Mouse (Mus musculus): Measurements from ENCODE around the gene Ifitm10.
A peak's percentile ranks its signal among the peaks of the same experiment; 100 is the strongest.

Ifitm10 gene

DNA sequence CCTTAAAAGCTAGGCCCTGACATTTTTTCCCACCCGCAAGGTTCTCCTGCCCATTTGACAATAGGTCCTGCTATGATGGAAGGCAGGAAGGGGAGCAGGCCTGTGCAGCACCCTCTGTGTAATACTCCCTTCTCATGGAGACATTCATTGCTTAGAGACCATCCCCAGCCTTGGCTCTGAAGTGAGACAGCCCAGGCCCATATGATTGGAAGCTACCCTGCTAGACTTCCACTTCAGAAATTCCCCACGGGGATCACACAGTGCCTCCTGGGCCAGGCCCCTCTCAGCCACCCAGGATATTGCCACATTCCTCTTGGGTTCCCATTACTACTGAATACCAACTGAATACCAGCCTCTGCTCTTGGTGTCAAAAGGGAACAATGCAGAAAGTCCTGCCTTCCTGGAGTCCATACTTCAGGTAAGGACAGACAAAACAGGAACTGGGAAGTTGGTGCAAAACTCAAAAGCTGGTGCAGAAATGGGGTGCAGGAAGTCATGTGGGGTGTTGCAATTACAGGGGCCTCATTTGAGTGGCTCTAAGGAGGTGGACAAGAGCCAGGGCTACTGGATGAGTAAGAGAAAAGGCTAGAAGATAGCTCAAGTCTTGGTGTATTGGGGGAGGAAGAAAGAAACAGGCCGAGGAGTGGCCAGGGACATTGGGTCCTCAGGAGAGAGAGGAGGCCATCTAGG, 16.6 kb upstream of the Ifitm10 start:
- DNase-seq (ENCODE audit: low spot score): no peak

DNA sequence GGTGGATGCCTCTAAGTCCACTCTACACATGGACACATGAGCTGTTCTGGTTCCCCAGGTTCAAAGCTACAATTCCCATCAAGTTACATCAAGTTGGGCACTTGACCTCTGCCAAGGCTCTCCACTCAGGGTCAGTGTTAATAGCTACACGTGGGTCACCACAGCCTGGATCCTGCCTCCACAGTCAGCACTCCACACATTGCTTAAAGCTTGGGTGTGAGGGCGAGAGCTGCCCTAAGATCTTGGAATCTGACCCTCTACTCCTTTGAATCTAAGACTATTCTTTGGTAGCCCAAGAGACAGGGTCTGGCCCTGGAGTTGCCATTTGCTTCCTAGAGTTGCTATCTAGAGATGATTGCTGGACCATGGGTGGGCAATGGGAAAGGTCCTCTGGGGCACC, 15.2 kb upstream of the Ifitm10 start:
- DNase-seq (ENCODE audit: low spot score): no peak

DNA sequence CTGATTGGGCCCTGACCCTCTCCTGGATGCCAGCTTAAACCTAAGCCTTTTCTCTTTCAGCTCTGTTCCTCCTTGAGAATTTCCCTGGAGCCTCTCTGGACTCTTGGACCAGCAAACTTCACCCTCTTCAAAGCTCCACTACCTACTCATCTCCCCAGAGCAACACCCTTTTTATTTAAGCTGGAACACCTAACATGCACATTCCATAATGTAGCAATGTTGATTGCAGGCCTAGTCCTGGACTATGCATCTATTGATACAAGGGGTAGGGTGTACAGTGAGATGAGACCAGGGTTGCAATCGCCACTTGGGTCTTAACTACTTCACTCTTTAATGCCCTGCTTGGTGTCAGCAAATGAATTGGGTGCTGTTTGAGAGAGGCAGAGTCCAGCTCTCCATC, 14.6 kb upstream of the Ifitm10 start:
- DNase-seq (ENCODE audit: low spot score): no peak

DNA sequence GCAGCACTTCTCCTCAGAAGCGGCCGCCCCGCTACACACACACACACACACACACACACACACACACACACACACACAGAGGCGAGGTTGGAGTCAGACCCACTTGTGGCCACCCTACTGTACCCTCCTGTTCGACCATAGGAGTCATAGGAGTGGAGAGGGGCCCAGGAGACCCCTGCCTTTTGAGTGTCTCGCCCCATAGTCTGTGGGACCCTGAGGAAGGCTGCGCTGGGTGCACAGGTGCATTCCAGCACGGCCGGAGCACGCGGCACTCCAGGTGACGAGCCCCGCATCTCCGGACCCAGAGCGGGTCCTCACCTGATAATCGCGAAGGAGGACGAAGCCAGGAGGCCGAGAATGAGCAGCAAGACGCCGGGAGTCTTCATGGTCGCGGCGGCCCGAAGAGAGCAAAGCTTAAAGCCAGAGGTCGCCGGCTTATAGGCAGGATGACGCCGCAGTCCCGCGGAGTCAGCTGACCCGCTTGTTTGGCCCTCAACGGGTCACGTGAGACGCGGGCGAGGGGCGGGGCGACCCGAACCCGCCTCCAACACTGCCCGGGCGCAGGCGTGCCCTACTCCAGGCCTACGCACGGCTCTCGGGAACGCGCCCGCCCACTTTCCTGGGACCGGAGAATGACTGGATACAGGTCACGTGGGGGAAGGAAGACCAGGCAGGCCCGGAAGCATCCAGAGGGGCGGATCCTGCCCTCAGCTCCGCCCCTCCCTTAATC, 14.0 kb upstream of the Ifitm10 start, which contains the start of gene Ctsd:
Gene Ctsd, minus strand, starts transcription at position 620 of the 730 bp plus-strand sequence.
- DNase-seq (ENCODE audit: low spot score): peak; percentile 98

DNA sequence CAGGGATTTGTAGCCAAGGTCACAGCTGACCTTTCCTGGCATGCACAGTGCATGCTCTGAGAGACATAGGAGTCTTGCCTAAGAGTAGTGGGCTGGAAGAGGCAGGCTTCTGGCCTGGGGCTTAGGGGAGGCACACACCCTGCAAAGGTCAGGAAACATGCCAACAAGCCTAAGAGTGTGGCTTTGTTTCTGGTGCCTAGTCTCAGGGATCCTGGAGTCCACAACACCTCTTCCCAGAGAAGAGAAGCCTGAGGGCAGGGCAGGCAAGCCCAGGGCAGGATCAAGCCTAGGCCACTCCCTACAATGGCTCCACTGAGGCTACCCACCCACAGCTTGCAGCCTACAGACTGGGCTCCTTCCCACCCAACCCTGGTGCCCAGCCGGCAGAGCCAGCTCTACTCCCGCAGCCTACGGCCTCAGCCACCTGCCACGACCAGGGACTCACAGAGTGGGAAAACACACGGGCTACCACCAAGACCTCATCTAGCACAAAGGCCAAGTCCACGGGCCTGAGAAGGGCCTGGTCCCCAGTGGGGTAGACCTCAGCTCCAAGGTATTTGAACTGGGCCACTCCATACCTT, 13.2 kb upstream of the Ifitm10 start:
- no peak for DNase-seq (ENCODE audit: low spot score)

DNA sequence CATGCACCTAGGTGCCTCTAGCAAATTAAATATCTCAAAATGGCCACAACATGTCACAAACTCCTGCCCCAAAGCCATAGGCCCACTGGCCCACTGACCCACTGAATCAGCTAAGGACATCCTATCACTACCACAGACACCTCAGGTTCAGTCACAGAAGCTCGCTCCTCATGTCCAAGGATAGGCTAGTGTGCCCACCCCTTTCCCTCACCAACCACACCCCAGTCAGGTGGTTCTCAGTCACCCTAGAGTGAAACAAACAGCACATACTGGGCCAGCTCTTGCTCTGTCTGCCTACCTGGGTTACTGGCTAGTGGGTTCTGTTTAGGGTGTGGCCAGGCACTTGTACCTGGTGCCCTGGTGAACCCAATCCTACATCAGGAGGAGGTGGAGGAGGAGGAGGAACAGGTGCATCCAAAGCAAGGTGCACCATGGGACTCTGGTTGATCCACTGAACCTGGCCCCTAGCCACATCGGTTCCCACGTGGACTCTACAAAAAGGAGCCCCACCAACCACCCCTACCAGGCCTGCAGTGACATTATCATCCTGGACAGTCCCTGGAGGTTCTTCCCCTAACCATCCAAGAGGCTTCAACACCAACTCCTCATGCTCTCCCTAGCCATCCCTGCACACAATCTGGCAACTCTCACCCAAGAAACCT, 12.3 kb upstream of the Ifitm10 start:
- no peak for DNase-seq (ENCODE audit: low spot score)

DNA sequence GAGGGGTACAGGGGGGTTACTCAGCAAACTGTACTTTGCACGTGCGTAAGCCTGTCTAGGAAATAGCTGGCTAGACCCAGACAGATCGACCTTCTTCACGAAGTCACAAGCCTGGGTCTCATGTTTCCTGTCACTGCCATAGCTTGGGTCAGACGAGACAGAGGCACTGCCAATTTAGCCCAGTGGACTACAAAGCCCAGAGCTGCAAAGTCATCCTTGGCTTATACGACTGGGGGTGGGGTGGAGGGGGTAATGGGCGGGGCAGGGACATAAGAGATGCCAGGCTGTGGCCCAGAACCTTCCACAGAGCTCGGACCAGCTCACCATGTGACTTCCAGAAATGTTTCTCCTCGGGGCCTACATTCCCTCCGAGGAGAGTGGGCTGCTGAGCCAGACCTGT, 10.8 kb upstream of the Ifitm10 start:
- DNase-seq (ENCODE audit: low spot score): no peak

DNA sequence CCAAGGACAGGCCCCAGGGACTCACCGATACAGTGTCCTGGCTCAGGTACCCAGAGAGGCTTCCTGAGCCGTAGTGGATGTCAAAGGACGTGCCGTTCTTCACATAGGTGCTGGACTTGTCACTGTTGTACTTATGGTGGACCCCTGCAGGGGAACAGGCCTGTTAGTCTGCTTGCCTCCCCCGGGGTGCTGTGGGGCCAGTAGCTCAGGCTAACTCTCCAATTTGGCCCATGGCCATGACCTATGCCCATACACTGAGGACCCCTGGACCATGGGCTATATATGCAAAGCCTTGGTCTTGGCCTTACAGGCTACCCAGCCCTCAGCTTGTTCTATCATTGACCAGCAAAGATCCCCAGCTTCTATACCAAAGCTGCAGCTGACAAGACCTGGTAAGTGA, 9.0 kb upstream of the Ifitm10 start, which contains the start of gene Gm49369:
Gene Gm49369, minus strand, starts transcription at position 101 of the 400 bp plus-strand sequence.
- DNase-seq (ENCODE audit: low spot score): no peak

GRCm38 (mm10) chr7:142381175-142381574, 7.6 kb upstream of the Ifitm10 start:
- DNase-seq (ENCODE audit: low spot score): no peak

- no peak for DNase-seq (ENCODE audit: low spot score)
These were observed 5.6 kb upstream of the Ifitm10 start for GRCm38 (mm10) chr7:142379186-142379585.

DNA sequence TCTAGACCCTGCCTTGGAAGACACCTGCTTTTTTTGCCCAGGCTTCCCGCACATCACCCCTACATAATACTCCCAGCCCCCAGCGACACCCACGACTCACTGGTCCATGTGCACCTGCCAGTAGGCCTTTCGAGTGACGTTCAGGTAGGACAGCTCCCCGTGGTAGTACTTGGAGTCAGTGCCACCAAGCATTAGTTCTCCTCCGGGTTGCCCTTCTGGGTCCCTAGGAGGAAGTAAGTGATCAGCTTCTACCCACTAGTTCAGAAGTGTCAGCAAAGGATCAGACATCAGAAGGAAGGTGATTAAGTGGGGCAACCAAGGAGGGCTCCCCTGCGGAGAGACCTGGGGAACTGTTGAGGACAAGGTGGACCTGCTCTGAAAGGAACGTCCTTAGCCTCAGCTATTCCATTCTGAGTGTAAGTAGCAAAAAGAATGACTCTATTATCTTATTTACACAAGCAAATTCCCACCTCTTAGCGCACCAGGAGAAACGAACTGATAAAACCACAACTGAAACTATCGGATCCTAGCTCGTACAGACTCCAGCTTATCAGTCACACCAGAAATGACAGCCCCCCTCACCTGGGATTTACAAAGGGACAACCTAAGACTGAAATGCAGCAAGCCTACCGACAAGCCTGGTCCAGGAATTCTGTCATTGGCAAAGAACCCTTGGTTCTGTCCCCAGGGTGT, 3.8 kb upstream of the Ifitm10 start:
- no peak for DNase-seq (ENCODE audit: low spot score)

GRCm38 (mm10) chr7:142376096-142376495, 2.5 kb upstream of the Ifitm10 start:
- no peak for DNase-seq (ENCODE audit: low spot score)

- DNase-seq (ENCODE audit: low spot score): no peak
These were observed 1.7 kb upstream of the Ifitm10 start for GRCm38 (mm10) chr7:142375261-142375724.

- DNase-seq (ENCODE audit: low spot score): no peak
These were observed 961 bp upstream of the Ifitm10 start for GRCm38 (mm10) chr7:142374413-142375015.

- DNase-seq (ENCODE audit: low spot score): no peak
These were observed 514 bp downstream of the Ifitm10 start for GRCm38 (mm10) chr7:142373039-142373438.

DNA sequence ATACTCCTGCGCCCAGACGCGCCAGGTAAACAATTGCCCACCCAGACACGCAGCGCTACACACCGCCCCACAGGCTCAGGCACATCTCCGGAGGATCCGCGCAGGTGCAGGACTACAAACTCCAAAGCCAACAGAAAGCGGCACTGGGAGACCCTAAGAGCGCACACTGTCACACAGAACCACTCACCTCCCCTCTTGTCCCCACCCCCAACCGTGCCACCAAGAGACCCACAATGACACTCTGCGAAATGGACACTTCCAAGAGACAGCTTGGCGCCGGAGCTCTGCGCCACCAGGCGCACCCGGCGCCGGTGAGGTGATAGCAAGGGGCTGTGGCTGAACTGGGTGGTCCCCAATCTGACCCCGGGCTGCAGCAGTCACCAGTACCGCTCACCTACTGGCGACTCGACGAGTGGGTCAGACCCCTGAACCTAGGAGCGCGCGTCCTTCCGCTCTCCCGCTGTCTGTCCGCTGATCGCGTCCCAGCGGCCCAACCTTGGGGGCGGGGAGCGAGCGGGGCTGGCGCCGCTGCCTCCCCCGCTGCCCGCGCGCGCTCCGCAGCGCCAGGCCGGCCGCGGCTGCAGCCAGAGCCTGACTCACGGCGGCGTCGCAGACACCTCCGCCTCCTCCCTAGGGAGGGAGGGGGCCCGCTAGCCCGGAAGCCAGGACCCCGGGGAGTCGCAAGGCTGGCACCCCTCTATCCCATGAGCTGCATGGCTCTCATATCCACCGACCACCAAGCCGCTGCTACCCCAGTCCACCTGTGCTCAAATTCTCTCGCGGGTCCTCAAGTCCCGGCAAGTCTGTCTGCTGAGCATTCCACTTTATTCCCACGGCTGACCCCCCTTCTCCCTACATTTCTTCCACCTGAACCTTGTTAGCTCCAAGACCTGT, 1.5 kb downstream of the Ifitm10 start:
- DNase-seq (ENCODE audit: low spot score): no peak

DNA sequence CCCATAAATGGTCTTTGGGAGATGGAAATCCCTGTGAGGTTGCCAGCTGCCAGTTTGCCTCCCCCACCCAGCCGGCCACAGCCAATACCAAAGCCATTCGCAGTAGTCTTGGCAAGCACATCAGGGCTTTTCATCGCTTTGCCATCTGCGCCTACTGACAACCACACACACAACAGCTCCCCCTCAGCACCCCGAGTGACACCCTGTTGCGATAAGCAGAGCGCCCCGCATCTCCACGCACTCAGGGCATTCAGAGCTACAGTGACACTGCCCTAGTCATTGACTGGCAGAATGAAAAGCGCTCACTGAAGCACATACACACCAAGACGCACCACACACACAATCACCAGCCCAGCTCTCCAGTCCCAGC, 2.2 kb downstream of the Ifitm10 start:
- DNase-seq (ENCODE audit: low spot score): no peak

DNA sequence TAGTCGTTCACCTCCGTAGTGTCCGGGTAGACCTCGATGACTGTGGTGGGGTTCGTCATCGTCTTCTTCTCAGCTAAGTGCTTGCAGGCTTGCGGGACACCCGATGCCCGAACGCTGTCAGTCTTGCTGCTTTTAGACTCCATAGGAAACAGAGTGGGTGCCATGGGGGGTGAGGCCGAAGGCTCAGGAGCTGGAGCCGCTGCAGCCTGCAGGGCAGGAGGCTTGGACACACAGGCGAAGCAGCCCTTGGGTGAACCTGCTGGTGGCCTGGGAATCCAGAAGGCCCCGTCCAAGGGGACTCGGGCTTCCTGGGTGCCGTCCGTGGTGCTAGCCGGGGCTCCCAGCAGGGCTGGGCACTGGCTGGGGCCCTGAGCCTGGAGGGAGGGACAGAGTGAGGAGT, 2.6 kb downstream of the Ifitm10 start:
- DNase-seq (ENCODE audit: low spot score): no peak

DNA sequence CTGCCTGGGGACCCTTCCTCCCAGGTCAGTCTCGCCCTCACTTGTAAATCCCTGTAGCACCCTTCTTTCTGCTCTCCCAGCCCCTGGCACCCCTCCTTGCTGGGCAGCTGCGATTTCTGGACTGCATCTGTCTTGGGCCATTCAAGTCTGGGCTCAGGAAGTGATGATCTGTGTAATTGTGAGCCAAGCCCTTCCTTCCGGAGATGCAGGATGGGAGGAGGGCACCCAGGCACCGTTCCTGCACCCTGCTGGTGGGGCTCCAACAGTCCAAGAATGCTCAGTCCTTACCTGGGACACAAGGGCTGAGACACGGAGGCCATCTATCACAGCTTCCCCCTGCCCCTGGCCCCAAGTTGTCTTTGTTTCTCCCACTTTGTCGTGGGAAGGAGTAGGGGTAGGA, 3.7 kb downstream of the Ifitm10 start:
- no peak for DNase-seq (ENCODE audit: low spot score)

- DNase-seq (ENCODE audit: low spot score): no peak
These were observed 4.7 kb downstream of the Ifitm10 start for GRCm38 (mm10) chr7:142368856-142369255.

- DNase-seq (ENCODE audit: low spot score): no peak
These were observed 10.4 kb downstream of the Ifitm10 start for GRCm38 (mm10) chr7:142363107-142363506.
